Mouse (Mus musculus) cerebellum, postnatal 4 days (tissue): ENCODE measurements at regions not wholly inside any gene's neighbourhood (a gene's known extent, or its start where the extent isn't known, plus 50 kb on each side); places are given as distances from the start of the nearest gene placed in this dataset.

Experiments used
- DNase-seq, 2 experiments: peaks; one replicate each; pipeline ENCODE4 v3.0.0; 2022; ENCODE audit warnings: low spot score in 2 of 2, mixed read lengths in 1 of 2

- no peak for DNase-seq
Observed at GRCm38 (mm10) chr3:138662625-138663024, 79.4 kb upstream of the Tspan5 start.

DNA sequence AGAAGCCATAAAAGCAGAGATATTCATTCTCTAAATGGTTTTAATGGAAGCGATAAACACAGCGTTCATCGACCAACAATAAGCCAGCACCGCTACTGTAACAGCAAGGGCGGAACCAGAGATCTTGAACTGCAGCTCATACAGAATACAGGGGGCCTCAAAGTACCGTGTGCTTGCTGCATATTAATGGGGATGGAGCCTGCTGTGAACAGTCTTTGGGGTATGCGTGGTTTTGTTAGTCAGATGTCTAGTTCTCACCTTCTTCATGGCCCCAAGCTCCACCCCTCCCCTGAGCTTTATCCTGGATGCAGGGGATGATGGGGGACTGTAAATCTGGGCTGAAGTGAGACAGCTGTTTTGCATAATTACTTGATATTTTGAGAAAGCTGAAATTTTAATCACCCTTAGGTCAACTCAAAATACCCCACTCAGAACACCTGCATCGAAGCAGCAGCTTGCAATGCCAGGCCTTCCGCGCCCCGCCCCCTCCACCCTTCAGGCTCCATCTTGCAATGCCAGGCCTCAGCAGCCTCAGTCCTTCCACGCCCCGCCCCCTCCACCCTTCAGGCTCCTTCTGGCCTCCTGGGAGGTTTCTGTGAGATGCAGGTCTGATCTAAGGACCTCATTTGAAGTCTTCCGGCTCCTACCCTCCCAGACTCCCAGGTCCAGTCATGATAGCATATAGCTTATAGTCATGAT, 73.5 kb upstream of the Tspan5 start:
- no peak for DNase-seq

GRCm38 (mm10) chr3:138675881-138676280, 66.1 kb upstream of the Tspan5 start:
- DNase-seq: no peak

DNA sequence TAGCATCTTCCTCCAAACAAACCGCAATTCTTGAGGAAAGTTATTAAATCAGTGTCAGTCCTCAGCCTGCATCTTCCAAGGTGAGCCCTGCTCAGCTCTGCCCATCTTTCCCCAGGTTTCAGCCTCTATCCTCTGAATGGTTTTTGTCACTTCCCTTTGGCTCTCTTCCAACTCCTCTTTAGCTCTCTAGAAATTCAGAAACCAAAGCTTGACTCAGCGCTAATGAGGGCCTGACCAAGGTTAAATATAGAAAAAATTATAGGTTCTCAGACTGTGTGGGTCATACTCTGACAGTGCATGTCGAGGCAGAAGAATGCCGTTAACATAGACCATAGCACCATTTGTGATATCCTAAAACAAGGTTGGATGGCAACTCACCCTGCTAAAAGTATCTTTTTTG, 63.6 kb upstream of the Tspan5 start:
- DNase-seq: no peak

DNA sequence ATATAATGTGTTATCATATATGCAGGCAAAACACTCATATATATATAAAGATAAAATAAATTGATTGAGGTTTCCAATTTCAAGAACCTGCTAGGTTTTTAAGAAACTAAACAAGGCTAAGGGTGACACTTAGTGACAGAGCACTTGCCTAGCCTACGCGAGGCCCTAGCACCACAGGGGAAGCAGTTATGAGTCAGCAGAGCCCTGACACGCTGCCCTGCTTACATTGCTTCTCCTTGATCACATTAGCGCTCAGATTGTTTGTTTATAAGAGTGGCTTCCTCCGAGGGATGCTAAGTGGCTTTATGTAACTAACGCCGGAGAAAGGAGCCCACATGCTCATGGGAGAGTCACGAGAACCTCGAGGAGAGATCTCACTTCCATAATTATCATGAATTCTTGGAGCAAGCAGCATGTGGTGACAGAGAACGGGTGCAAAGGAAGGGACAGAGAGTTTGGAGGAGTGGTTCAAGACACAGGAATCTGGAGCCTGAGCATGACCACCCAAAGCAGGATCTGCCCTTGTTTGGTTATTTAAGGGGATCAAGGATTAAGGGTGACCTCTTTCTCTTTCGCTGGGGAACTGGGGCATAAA, 55.3 kb upstream of the Tspan5 start:
- no peak for DNase-seq

DNA sequence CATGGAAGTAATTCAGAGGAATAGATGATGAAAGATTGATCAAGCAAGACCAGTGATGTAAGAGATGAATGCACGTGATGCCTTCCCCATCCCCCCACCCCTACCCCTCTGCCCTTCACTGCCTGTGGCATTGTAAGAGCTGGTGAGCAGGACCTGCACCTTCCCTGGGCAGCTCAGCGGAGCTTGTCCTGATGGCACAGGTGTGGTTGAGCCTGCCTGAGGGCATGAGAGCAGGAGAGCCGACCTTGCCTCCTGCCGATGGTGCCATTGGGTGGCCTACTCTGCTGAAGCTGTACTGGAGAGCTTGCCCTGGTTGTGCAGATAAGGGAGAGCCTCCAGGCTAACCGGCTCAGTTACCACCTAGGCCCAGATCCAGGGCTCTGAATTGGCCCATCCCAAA, 53.4 kb upstream of the Tspan5 start:
- no peak for DNase-seq
